Mouse (Mus musculus): ENCODE measurements around the gene Tlr13. TPM values are rescaled to one million over a fixed set of nuclear protein-coding genes. Genes with fewer than 3 reads are reported as not detected.
"Not testable (repeated sequence)": the region's sequence is repeated elsewhere in the genome, so short reads cannot be mapped to it uniquely, and the experiment has no call there.

The Tlr13 gene
- total RNA-seq, 2 experiments from 2014 or later: 1.3 to 1.4 TPM

- DNase-seq (ENCODE audit: low spot score in 2 of 2): peak; percentile 78 to 84
Observed at GRCm38 (mm10) chrX:106186713-106187649, 44.0 kb downstream of the Tlr13 start, which contains the start of gene Pgk1. Pgk1 (plus strand) TSS chrX:106187100.

- DNase-seq (ENCODE audit: low spot score in 2 of 2): no peak
Observed at GRCm38 (mm10) chrX:106187737-106188136, 44.7 kb downstream of the Tlr13 start.

- no peak for DNase-seq (ENCODE audit: low spot score in 2 of 2)
Observed at GRCm38 (mm10) chrX:106189356-106189755, 46.4 kb downstream of the Tlr13 start.

GRCm38 (mm10) chrX:106190091-106190490 lies 47.1 kb downstream of the Tlr13 start:
- no peak for DNase-seq (ENCODE audit: low spot score in 2 of 2)

DNA sequence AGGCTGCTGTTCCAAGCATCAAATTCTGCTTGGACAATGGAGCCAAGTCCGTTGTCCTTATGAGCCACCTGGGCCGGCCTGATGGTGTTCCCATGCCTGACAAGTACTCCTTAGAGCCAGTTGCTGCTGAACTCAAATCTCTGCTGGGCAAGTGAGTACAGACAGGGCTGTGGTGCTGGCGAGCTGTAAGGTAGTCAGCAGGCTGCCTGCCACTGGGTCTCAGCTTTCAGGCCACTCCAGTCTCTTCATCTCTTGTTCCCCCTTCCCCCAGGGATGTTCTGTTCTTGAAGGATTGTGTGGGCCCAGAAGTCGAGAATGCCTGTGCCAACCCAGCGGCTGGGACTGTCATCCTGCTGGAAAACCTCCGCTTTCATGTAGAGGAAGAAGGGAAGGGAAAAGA lies 51.4 kb downstream of the Tlr13 start:
- DNase-seq (ENCODE audit: low spot score in 2 of 2): not testable (repeated sequence)

DNA sequence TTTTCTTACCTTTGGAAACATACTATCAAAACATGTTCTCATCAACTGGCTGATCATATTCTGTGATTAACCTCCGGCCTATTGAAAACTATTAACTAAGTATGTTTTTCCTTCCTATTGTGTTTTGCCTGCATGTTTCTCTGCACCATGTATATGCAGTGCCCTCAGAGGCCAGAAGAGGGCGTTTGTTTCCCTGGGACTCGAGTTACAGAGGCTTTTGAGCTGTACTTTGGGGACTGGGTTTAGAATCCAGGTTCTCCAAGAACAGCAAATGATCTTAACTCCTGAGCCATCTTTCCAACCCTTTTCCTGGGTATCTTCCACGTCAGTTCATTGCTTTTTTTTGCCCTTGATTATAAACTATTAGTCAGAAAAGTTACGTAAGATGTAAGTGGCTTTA lies 54.3 kb downstream of the Tlr13 start:
- no peak for DNase-seq (ENCODE audit: low spot score in 2 of 2)

- DNase-seq (ENCODE audit: low spot score in 2 of 2): no peak
Observed at GRCm38 (mm10) chrX:106198904-106199303, 55.9 kb downstream of the Tlr13 start.

DNA sequence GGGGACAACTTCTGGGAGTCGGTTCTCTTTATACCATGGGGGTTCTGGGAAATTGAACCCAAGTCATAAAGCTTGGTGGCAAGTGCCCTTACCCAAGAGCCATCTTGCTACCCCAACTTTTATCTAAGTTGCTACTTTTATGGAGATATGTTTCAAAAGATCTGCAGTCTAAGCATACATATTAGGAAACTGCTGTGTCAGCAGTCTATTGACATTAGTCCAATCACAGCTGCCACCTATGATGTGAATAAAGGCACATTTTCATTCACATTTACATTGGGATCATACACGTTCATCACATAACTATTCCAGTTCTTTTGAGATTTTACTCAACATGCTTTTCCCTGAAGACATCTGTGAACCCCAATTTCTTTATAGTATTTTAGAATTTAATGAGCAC lies 66.1 kb downstream of the Tlr13 start:
- no peak for DNase-seq (ENCODE audit: low spot score in 2 of 2)

Other genes with a start within 250 kb of the Tlr13 start
- 100 to 1,000 TPM; 217 TPM for gene Atrx, start 213.8 kb upstream of the Tlr13 start, total RNA-seq (2021)
- gene Magt1, start 131.3 kb upstream of the Tlr13 start, total RNA-seq (2021): 10 to 100 TPM; 14.5 to 21.5 TPM
- 100 to 1,000 TPM; 304 to 332 TPM for gene Cox7b, start 127.5 kb upstream of the Tlr13 start, total RNA-seq (2021)
- 10 to 100 TPM in 1 of 2 experiments, 1 to 10 TPM in 1; 9.8 to 10.5 TPM for gene Atp7a, start 115.9 kb upstream of the Tlr13 start, total RNA-seq (2021)
- gene Pgk1, start 43.9 kb downstream of the Tlr13 start, total RNA-seq (2021): 100 to 1,000 TPM; 310 to 357 TPM
- 10 to 100 TPM; 30.0 to 31.4 TPM for gene Taf9b, start 78.0 kb downstream of the Tlr13 start, total RNA-seq (2021)
- gene Fnd3c2, start 112.2 kb downstream of the Tlr13 start, total RNA-seq (2021): not detected

Data from layer of hippocampus, postnatal 10 days (tissue).